Mouse (Mus musculus): Measurements from ENCODE around the gene Notch2. TPM values are rescaled to one million over a fixed set of nuclear protein-coding genes. Genes with fewer than 3 reads are reported as not detected.

Gene Notch2
- polyA plus RNA-seq, 1 experiment, result 5.2 TPM

GRCm38 (mm10) chr3:98052507-98053430 lies 39.4 kb downstream of the Notch2 start:
- Histone ChIP-seq H3K36me3 (ENCODE audit: control insufficient read depth, insufficient read depth, low read length) (no peaks in the 10 kb centered on the region), H3K4me3 (ENCODE audit: control insufficient read depth, low read depth, low read length) (no peak overlapping the region), H3K27ac (ENCODE audit: control insufficient read depth, insufficient read depth, low read depth, low read length) (no peak overlapping the region), H3K27me3 (ENCODE audit: control insufficient read depth, insufficient read depth, low read length) (no peaks in the 10 kb centered on the region), H3K4me1 (ENCODE audit: control insufficient read depth, insufficient read depth, low read length) (peaks cover 7% of the 10 kb centered on the region)
- no peak for TF ChIP-seq CTCF (IDR thresholded peaks at IDR 0.05; ENCODE audit: control insufficient read depth, insufficient read depth, insufficient replicate concordance, low read depth, low read length)
- no peak for TF ChIP-seq POLR2A (IDR thresholded peaks at IDR 0.05; ENCODE audit: control insufficient read depth, low read depth, low read length)

GRCm38 (mm10) chr3:98053817-98054216 lies 40.5 kb downstream of the Notch2 start:
- Histone ChIP-seq H3K27ac (ENCODE audit: control insufficient read depth, insufficient read depth, low read depth, low read length) (no peak overlapping the region), H3K4me1 (ENCODE audit: control insufficient read depth, insufficient read depth, low read length) (peaks cover 9% of the 10 kb centered on the region), H3K27me3 (ENCODE audit: control insufficient read depth, insufficient read depth, low read length) (no peaks in the 10 kb centered on the region), H3K4me3 (ENCODE audit: control insufficient read depth, low read depth, low read length) (no peak overlapping the region), H3K36me3 (ENCODE audit: control insufficient read depth, insufficient read depth, low read length) (no peaks in the 10 kb centered on the region)
- TF ChIP-seq POLR2A (IDR thresholded peaks at IDR 0.05; ENCODE audit: control insufficient read depth, low read depth, low read length) (no peak), CTCF (IDR thresholded peaks at IDR 0.05; ENCODE audit: control insufficient read depth, insufficient read depth, insufficient replicate concordance, low read depth, low read length) (no peak)

DNA sequence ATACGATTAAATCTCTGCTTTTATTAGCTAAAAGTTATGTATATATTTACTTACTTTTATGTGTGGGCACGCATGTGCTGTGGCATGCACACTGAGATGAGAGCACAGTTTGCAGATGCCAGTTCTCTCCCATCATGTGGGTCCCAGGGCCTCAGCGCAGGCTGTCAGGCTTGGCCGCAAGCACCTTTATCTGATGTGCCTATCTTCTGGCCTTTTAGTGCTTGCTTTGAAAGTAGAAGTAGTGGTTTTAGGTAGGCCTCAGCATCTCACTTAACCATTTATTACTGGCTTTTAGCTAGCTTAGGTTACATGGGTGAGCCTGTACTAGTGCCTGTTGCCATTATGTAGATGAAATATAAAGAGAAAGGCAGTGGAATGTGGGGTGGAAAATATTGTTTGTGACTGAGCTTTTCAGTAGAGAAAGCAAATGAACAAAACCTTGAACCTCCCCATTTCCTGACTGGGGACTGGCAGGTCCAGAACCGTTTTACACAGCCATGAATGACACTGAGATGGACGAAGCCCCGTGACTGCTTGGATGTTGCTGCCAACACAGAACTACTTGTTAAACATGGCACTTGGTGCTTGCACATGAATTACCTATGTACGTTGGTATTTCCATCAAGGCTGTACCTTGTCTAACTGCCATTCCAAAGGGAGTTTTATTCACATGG lies 41.1 kb downstream of the Notch2 start:
- H3K27ac ChIP-seq (ENCODE audit: control insufficient read depth, insufficient read depth, low read depth, low read length), result no peak overlapping the region
- no peaks in the 10 kb centered on the region for H3K27me3 ChIP-seq (ENCODE audit: control insufficient read depth, insufficient read depth, low read length)
- TF ChIP-seq POLR2A (IDR thresholded peaks at IDR 0.05; ENCODE audit: control insufficient read depth, low read depth, low read length) (no peak), CTCF (IDR thresholded peaks at IDR 0.05; ENCODE audit: control insufficient read depth, insufficient read depth, insufficient replicate concordance, low read depth, low read length) (no peak)
- H3K36me3 ChIP-seq (ENCODE audit: control insufficient read depth, insufficient read depth, low read length), result no peaks in the 10 kb centered on the region
- H3K4me3 ChIP-seq (ENCODE audit: control insufficient read depth, low read depth, low read length), result no peak overlapping the region
- peaks cover 9% of the 10 kb centered on the region for H3K4me1 ChIP-seq (ENCODE audit: control insufficient read depth, insufficient read depth, low read length)

DNA sequence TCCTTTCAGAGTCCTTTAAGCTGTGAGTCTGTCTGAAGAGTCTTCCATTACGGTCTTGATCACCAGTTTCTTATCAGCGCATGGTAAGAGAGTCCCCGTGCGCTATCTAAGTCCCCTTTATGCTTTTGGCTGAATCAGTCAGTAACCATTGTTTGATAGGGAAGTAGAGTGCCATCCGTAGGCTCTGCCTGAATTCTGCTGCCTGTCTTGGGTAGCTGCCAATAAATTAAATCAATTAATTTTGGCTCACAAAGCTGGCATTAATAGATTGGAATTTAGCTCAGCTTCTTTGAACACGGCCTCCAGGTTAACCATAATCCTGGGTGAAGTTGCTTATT lies 41.6 kb downstream of the Notch2 start:
- TF ChIP-seq POLR2A (IDR thresholded peaks at IDR 0.05; ENCODE audit: control insufficient read depth, low read depth, low read length) (no peak), CTCF (IDR thresholded peaks at IDR 0.05; ENCODE audit: control insufficient read depth, insufficient read depth, insufficient replicate concordance, low read depth, low read length) (no peak)
- H3K27ac ChIP-seq (ENCODE audit: control insufficient read depth, insufficient read depth, low read depth, low read length), result no peak overlapping the region
- H3K4me3 ChIP-seq (ENCODE audit: control insufficient read depth, low read depth, low read length), result no peak overlapping the region
- no peaks in the 10 kb centered on the region for H3K36me3 ChIP-seq (ENCODE audit: control insufficient read depth, insufficient read depth, low read length)
- peaks cover 9% of the 10 kb centered on the region for H3K4me1 ChIP-seq (ENCODE audit: control insufficient read depth, insufficient read depth, low read length)
- H3K27me3 ChIP-seq (ENCODE audit: control insufficient read depth, insufficient read depth, low read length), result no peaks in the 10 kb centered on the region

DNA sequence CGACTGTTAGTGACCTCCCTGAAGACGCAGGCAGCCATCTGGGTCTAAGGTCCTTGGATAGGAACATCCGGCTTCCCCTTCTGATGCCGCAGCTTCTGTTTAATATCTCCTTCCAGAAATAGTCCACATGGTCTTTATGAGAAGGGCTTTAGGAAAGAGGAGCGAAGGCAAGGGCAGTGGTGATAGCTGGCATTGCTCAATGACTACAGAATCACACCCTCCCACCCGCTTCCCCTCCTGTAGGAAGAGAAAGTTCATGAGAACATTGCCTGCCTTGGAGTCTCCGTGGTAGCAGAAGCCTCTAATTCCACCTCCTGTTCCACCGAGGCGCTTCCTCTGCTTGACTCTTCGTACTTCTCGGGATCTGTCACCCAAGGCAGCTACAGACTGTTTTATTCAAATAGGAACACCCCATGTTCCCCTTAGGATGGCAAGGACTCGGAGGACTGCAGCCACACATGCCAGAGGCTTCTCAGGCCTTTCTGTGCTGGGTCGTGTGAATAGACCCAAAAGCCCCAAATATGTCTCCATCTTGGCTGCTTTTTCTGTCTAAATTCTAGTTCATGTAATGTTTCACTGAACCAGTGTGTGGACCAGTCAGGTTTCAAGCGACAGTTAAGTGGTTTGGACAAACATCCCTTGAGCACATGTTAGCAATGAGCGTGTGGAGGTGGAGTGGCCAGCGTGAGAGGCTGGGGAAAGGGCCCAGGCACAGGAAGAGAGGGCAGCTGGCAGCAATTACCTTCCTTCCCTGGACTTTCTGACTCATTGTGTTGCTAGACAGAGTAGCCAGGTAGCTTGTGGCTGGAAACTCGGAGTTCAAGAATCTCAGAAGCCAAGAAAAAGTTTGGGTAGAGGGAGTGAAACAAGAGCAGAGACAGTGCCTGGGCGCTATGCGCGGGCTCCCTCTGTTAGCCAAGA lies 42.7 kb downstream of the Notch2 start:
- H3K27ac ChIP-seq (ENCODE audit: control insufficient read depth, insufficient read depth, low read depth, low read length), result peak overlapping the region; percentile 5; the same call in 1 of the 2 replicates
- TF ChIP-seq CTCF (IDR thresholded peaks at IDR 0.05; ENCODE audit: control insufficient read depth, insufficient read depth, insufficient replicate concordance, low read depth, low read length) (no peak), POLR2A (IDR thresholded peaks at IDR 0.05; ENCODE audit: control insufficient read depth, low read depth, low read length) (no peak)
- no peak overlapping the region for H3K4me3 ChIP-seq (ENCODE audit: control insufficient read depth, low read depth, low read length)
- H3K36me3 ChIP-seq (ENCODE audit: control insufficient read depth, insufficient read depth, low read length), result no peaks in the 10 kb centered on the region
- peaks cover 9% of the 10 kb centered on the region for H3K4me1 ChIP-seq (ENCODE audit: control insufficient read depth, insufficient read depth, low read length)
- no peaks in the 10 kb centered on the region for H3K27me3 ChIP-seq (ENCODE audit: control insufficient read depth, insufficient read depth, low read length)

DNA sequence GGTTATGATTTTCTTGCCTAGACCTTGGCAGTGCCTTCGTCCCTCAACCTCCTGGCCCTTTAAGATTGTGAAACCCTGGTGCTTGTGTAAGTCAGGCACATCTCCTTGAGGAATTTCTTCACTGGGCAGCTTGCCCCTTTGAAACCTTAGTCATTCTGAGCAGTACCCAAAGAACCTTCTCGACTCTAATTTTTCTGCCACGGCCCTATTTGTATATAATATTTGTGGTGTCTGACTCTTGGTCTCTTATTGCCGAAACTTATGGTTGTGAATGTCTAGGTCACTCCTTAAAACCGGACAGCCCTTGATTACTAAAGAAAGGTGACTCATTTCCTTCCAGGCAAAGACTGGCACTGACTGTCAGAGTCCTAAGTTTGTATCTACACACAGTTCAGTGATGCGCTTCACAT lies 43.6 kb downstream of the Notch2 start:
- H3K36me3 ChIP-seq (ENCODE audit: control insufficient read depth, insufficient read depth, low read length), result no peaks in the 10 kb centered on the region
- H3K4me3 ChIP-seq (ENCODE audit: control insufficient read depth, low read depth, low read length), result no peak overlapping the region
- no peak for TF ChIP-seq CTCF (IDR thresholded peaks at IDR 0.05; ENCODE audit: control insufficient read depth, insufficient read depth, insufficient replicate concordance, low read depth, low read length)
- no peak for TF ChIP-seq POLR2A (IDR thresholded peaks at IDR 0.05; ENCODE audit: control insufficient read depth, low read depth, low read length)
- no peaks in the 10 kb centered on the region for H3K27me3 ChIP-seq (ENCODE audit: control insufficient read depth, insufficient read depth, low read length)
- H3K27ac ChIP-seq (ENCODE audit: control insufficient read depth, insufficient read depth, low read depth, low read length), result no peak overlapping the region
- H3K4me1 ChIP-seq (ENCODE audit: control insufficient read depth, insufficient read depth, low read length), result peaks cover 7% of the 10 kb centered on the region

Measured in testis, adult 2 months (tissue).